8 mouse cellular contexts compared by ENCODE assay signal in the genomic region with DNA sequence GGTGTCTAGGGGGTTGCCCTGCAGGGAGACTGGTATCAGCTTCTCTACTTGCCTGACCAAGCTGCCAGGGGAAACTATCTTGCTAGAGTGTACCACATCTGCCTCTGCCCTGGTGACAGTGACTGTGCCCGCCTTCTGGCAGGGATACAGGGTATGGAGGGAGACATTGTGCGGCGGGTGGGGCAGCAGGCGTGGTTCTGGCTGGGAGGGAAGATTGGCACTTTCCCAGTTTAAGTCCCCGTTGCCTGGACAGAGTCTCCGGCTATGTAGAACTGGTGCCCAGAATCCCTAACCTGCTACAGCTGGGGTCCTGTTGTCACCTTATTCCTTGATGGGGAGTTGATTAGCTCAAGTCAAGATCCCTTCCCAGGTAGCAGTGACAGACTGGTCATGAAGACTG. TPM values are rescaled to one million over a fixed set of nuclear protein-coding genes. Genes with fewer than 3 reads are reported as not detected.
A peak's percentile ranks its signal among the peaks of the same experiment; 100 is the strongest.
DNase-seq lines count a peak whose midpoint lies in the region; ATAC-seq and TF ChIP-seq lines count a peak whose summit lies in the region.

No protein-coding gene starts in this region.

- H3K4me1 ChIP-seq in megakaryocyte, embryonic 14.5 days: peaks cover 75% of the 10 kb centered on the region
- peaks cover 72% of the 10 kb centered on the region for H3K4me1 ChIP-seq in heart, embryonic 11.5 days (ENCODE audit: control insufficient read depth, insufficient read depth, low read length)

- WGBS in heart, embryonic 11.5 days (ENCODE audit: insufficient replicate concordance): 74% methylated on average over 6 of the region's 6 CpGs

- TF ChIP-seq CTCF in brain, embryonic 14.5 days (IDR thresholded peaks at IDR 0.05; ENCODE audit: borderline replicate concordance, extremely low read depth, insufficient read depth, insufficient read length): no peak

- peak overlapping the region; percentile 90 for H3K27ac ChIP-seq in heart, embryonic 11.5 days (ENCODE audit: low read depth, low read length)

- peak overlapping the region; percentile 94 for H3K9ac ChIP-seq in heart, embryonic 11.5 days (ENCODE audit: low read depth, low read length)

- peaks cover 5% of the 10 kb centered on the region for H3K27me3 ChIP-seq in megakaryocyte, embryonic 14.5 days (replicated peaks)
- no peaks in the 10 kb centered on the region for H3K27me3 ChIP-seq in heart, embryonic 11.5 days (ENCODE audit: control insufficient read depth, insufficient read depth, low read length)

- ATAC-seq in megakaryocyte, adult 5-6 weeks (ENCODE audit: poor library complexity, severe bottlenecking): no peak
- no peak for ATAC-seq in heart, embryonic 11.5 days (replicated peaks; ENCODE audit: insufficient number of reproducible peaks, low FRiP score, low TSS enrichment)
- peak; percentile 56 for ATAC-seq in megakaryocyte progenitor cell, adult 5-6 weeks (replicated peaks; ENCODE audit: poor library complexity)
- ATAC-seq in frontal cortex, adult (ENCODE audit: low TSS enrichment): no peak

- H3K36me3 ChIP-seq in megakaryocyte, embryonic 14.5 days (replicated peaks; ENCODE audit: low read length): peaks cover 51% of the 10 kb centered on the region
- no peaks in the 10 kb centered on the region; the same call in 1 of the 2 replicates for H3K36me3 ChIP-seq in heart, embryonic 11.5 days (ENCODE audit: control insufficient read depth, insufficient read depth, low read length)

- DNase-seq in brain, embryonic 14.5 days (ENCODE audit: low read depth): peak; percentile 83
- DNase-seq in kidney, postnatal 14 days: peak; percentile 50
- peak; percentile 59 for DNase-seq in testis, postnatal 14 days (ENCODE audit: low spot score)

- H3K4me3 ChIP-seq in megakaryocyte, embryonic 14.5 days (replicated peaks): peak overlapping the region; percentile 99
- H3K4me3 ChIP-seq in heart, embryonic 11.5 days (ENCODE audit: low read depth, low read length): peak overlapping the region; percentile 97

- H3K9me3 ChIP-seq in megakaryocyte, embryonic 14.5 days: no peaks in the 10 kb centered on the region
- H3K9me3 ChIP-seq in heart, embryonic 11.5 days (replicated peaks; ENCODE audit: control insufficient read depth, low read length): no peaks in the 10 kb centered on the region

- peak overlapping the region; percentile 100 for H3K4me2 ChIP-seq in heart, embryonic 11.5 days

- no peak for TF ChIP-seq POLR2A in brain, embryonic 14.5 days (IDR thresholded peaks at IDR 0.05; ENCODE audit: borderline replicate concordance, extremely low read depth, insufficient read depth, insufficient read length, poor library complexity, severe bottlenecking)

RNA-seq across cellular contexts. Expression of a gene that starts 2.7 kb away (rescaled TPM):
- polyA plus RNA-seq in megakaryocyte, embryonic 14.5 days (2012; ENCODE audit: insufficient read depth, low replicate concordance): 1,319 and 1,886 TPM in 2 replicates
- 749 and 768 TPM in 2 replicates for total RNA-seq in megakaryocyte, adult 5-6 weeks (2015)
- 859 and 871 TPM in 2 replicates for total RNA-seq in megakaryocyte, adult 5-6 weeks (2017)
- 488 and 561 TPM in 2 replicates for polyA plus RNA-seq in brain, embryonic 14.5 days (2012; rRNA removed)
- 308 and 316 TPM in 2 replicates for polyA plus RNA-seq in heart, embryonic 11.5 days (2014; fragmentation: Nextera tagmentation; extraction: Ambion mirVana)
- 333 and 362 TPM in 2 replicates for total RNA-seq in megakaryocyte progenitor cell, adult 5-6 weeks (2015)
- 423 and 432 TPM in 2 replicates for total RNA-seq in megakaryocyte progenitor cell, adult 5-6 weeks (2017)

RNA-seq across cellular contexts. Expression of a gene that starts 23.4 kb away (rescaled TPM):
- not detected in 2 replicates for polyA plus RNA-seq in megakaryocyte, embryonic 14.5 days (2012; ENCODE audit: insufficient read depth, low replicate concordance)
- total RNA-seq in megakaryocyte, adult 5-6 weeks (2015): not detected in 2 replicates
- 0.08 TPM in 1 of 2 replicates, not detected in the other for total RNA-seq in megakaryocyte, adult 5-6 weeks (2017)
- polyA plus RNA-seq in brain, embryonic 14.5 days (2012; rRNA removed): 3.9 and 6.7 TPM in 2 replicates
- 5.1 and 5.3 TPM in 2 replicates for polyA plus RNA-seq in heart, embryonic 11.5 days (2014; fragmentation: Nextera tagmentation; extraction: Ambion mirVana)
- not detected in 2 replicates for total RNA-seq in megakaryocyte progenitor cell, adult 5-6 weeks (2015)
- total RNA-seq in megakaryocyte progenitor cell, adult 5-6 weeks (2017): not detected in 2 replicates

RNA-seq across cellular contexts. Expression of a gene that starts 36.9 kb away (rescaled TPM):
- polyA plus RNA-seq in megakaryocyte, embryonic 14.5 days (2012; ENCODE audit: insufficient read depth, low replicate concordance): not detected in 2 replicates
- not detected in 2 replicates for total RNA-seq in megakaryocyte, adult 5-6 weeks (2015)
- total RNA-seq in megakaryocyte, adult 5-6 weeks (2017): not detected in 2 replicates
- 79.7 and 82.3 TPM in 2 replicates for polyA plus RNA-seq in brain, embryonic 14.5 days (2012; rRNA removed)
- 2.8 and 3.3 TPM in 2 replicates for polyA plus RNA-seq in heart, embryonic 11.5 days (2014; fragmentation: Nextera tagmentation; extraction: Ambion mirVana)
- total RNA-seq in megakaryocyte progenitor cell, adult 5-6 weeks (2015): not detected in 2 replicates
- total RNA-seq in megakaryocyte progenitor cell, adult 5-6 weeks (2017): not detected in 2 replicates

RNA-seq across cellular contexts. Expression of a gene that starts 45.0 kb away (rescaled TPM):
- polyA plus RNA-seq in megakaryocyte, embryonic 14.5 days (2012; ENCODE audit: insufficient read depth, low replicate concordance): 32.1 and 34.9 TPM in 2 replicates
- total RNA-seq in megakaryocyte, adult 5-6 weeks (2015): 6.8 and 11.1 TPM in 2 replicates
- 8.7 and 9.9 TPM in 2 replicates for total RNA-seq in megakaryocyte, adult 5-6 weeks (2017)
- polyA plus RNA-seq in brain, embryonic 14.5 days (2012; rRNA removed): 21.4 and 29.6 TPM in 2 replicates
- polyA plus RNA-seq in heart, embryonic 11.5 days (2014; fragmentation: Nextera tagmentation; extraction: Ambion mirVana): 57.5 and 59.1 TPM in 2 replicates
- total RNA-seq in megakaryocyte progenitor cell, adult 5-6 weeks (2015): 68.0 and 93.4 TPM in 2 replicates
- 31.5 and 72.4 TPM in 2 replicates for total RNA-seq in megakaryocyte progenitor cell, adult 5-6 weeks (2017)

RNA-seq across cellular contexts. Expression of a gene that starts 47.0 kb away (rescaled TPM):
- polyA plus RNA-seq in megakaryocyte, embryonic 14.5 days (2012; ENCODE audit: insufficient read depth, low replicate concordance): not detected in 2 replicates
- not detected in 2 replicates for total RNA-seq in megakaryocyte, adult 5-6 weeks (2015)
- not detected in 2 replicates for total RNA-seq in megakaryocyte, adult 5-6 weeks (2017)
- 0.39 and 0.48 TPM in 2 replicates for polyA plus RNA-seq in brain, embryonic 14.5 days (2012; rRNA removed)
- 0.42 and 1.2 TPM in 2 replicates for polyA plus RNA-seq in heart, embryonic 11.5 days (2014; fragmentation: Nextera tagmentation; extraction: Ambion mirVana)
- 0.12 TPM in 1 of 2 replicates, not detected in the other for total RNA-seq in megakaryocyte progenitor cell, adult 5-6 weeks (2015)
- total RNA-seq in megakaryocyte progenitor cell, adult 5-6 weeks (2017): not detected in 2 replicates

Comparison
In these comparisons a context has a peak if more than half of its experiments do, and no peak if none do; other contexts are left out.
1. RNA of a gene that starts 36.9 kb away (polyA plus RNA-seq): 79.7 to 82.3 TPM in brain, embryonic 14.5 days; 2.8 to 3.3 TPM in heart, embryonic 11.5 days and not detected in megakaryocyte, embryonic 14.5 days; every median in the first group is over 10 times any median in the second.
2. Peak in every context shown above with its lines, with median percentiles within 50 percentile points of each other: DNase-seq.